Mouse (Mus musculus): ENCODE results near the gene Rapsn. TPM values are rescaled to one million over a fixed set of nuclear protein-coding genes. Genes with fewer than 3 reads are reported as not detected.
A peak's percentile ranks its signal among the peaks of the same experiment; 100 is the strongest.

Rapsn gene
- polyA plus RNA-seq, 2 experiments, result 0.55 to 1.1 TPM

GRCm38 (mm10) chr2:91082844-91083243, 47.4 kb downstream of the Rapsn start:
- Histone ChIP-seq H3K4me1 (replicated peaks; ENCODE audit: control insufficient read depth in 2 of 2, insufficient read depth in 2 of 2, low read length in 1 of 2) (peaks cover 2 to 11% of the 10 kb centered on the region in 2 experiments; a peak in 2 of 4 replicates), H3K27ac (no peak overlapping the region), H3K9ac (replicated peaks) (no peak overlapping the region), H3K9me3 (ENCODE audit: control insufficient read depth, low read length) (no peaks in the 10 kb centered on the region), H3K4me3 (ENCODE audit: insufficient read depth in 1 of 2, low read depth in 2 of 2, low read length in 2 of 2) (no peak overlapping the region; a peak in 1 of 4 replicates), H3K27me3 (ENCODE audit: control insufficient read depth, insufficient read depth, low read length) (no peaks in the 10 kb centered on the region), H3K36me3 (replicated peaks; ENCODE audit: control insufficient read depth, insufficient read depth, low read depth) (no peaks in the 10 kb centered on the region), H3K4me2 (ENCODE audit: low read depth) (peak overlapping the region; percentile 27)
- WGBS (ENCODE audit: insufficient replicate concordance), result 19% methylated on average over 11 of the region's 11 CpGs
- TF ChIP-seq CTCF (IDR thresholded peaks at IDR 0.05; ENCODE audit: low read depth), result no peak
- no peak for TF ChIP-seq EP300 (IDR thresholded peaks at IDR 0.05; ENCODE audit: low read depth)
- ATAC-seq (ENCODE audit: insufficient read depth) (peak; percentile 56; the same call in 1 of the 2 replicates), DNase-seq (ENCODE audit: low read depth in 3 of 3, low spot score in 3 of 3) (peak in 1 of 3 experiments; percentile 44)

- no peaks in the 10 kb centered on the region for H3K27me3 ChIP-seq (ENCODE audit: control insufficient read depth, insufficient read depth, low read length)
- no peaks in the 10 kb centered on the region for H3K36me3 ChIP-seq (replicated peaks; ENCODE audit: control insufficient read depth, insufficient read depth, low read depth)
- H3K9me3 ChIP-seq (ENCODE audit: control insufficient read depth, low read length), result no peaks in the 10 kb centered on the region
- WGBS (ENCODE audit: insufficient replicate concordance), result 11% methylated on average over 1 of the region's 1 CpGs
- H3K4me2 ChIP-seq (ENCODE audit: low read depth), result no peak overlapping the region; the same call in 1 of the 2 replicates
- ATAC-seq (ENCODE audit: insufficient read depth) (no peak), DNase-seq (ENCODE audit: low read depth in 3 of 3, low spot score in 3 of 3) (no peak)
- H3K9ac ChIP-seq (replicated peaks), result no peak overlapping the region
- H3K4me3 ChIP-seq (ENCODE audit: insufficient read depth in 1 of 2, low read depth in 2 of 2, low read length in 2 of 2), result no peak overlapping the region
- H3K27ac ChIP-seq, result no peak overlapping the region
- TF ChIP-seq CTCF (IDR thresholded peaks at IDR 0.05; ENCODE audit: low read depth), result no peak
- no peak for TF ChIP-seq EP300 (IDR thresholded peaks at IDR 0.05; ENCODE audit: low read depth)
- peaks cover 2 to 11% of the 10 kb centered on the region in 2 experiments; a peak in 2 of 4 replicates for H3K4me1 ChIP-seq (replicated peaks; ENCODE audit: control insufficient read depth in 2 of 2, insufficient read depth in 2 of 2, low read length in 1 of 2)
Measured at GRCm38 (mm10) chr2:91083366-91083940, 48.0 kb downstream of the Rapsn start.

- H3K9ac ChIP-seq (replicated peaks), result no peak overlapping the region
- no peak overlapping the region for H3K4me3 ChIP-seq (ENCODE audit: insufficient read depth in 1 of 2, low read depth in 2 of 2, low read length in 2 of 2)
- TF ChIP-seq EP300 (IDR thresholded peaks at IDR 0.05; ENCODE audit: low read depth) (no peak), CTCF (IDR thresholded peaks at IDR 0.05; ENCODE audit: low read depth) (no peak)
- no peaks in the 10 kb centered on the region for H3K9me3 ChIP-seq (ENCODE audit: control insufficient read depth, low read length)
- peaks cover 2 to 15% of the 10 kb centered on the region in 2 experiments; a peak in 2 of 4 replicates for H3K4me1 ChIP-seq (replicated peaks; ENCODE audit: control insufficient read depth in 2 of 2, insufficient read depth in 2 of 2, low read length in 1 of 2)
- 53% methylated on average over 15 of the region's 15 CpGs for WGBS (ENCODE audit: insufficient replicate concordance)
- H3K27me3 ChIP-seq (ENCODE audit: control insufficient read depth, insufficient read depth, low read length), result no peaks in the 10 kb centered on the region
- H3K36me3 ChIP-seq (replicated peaks; ENCODE audit: control insufficient read depth, insufficient read depth, low read depth), result no peaks in the 10 kb centered on the region
- DNase-seq (ENCODE audit: low read depth in 3 of 3, low spot score in 3 of 3), result no peak
- H3K4me2 ChIP-seq (ENCODE audit: low read depth), result peak overlapping the region; percentile 4; the same call in 1 of the 2 replicates
- H3K27ac ChIP-seq, result no peak overlapping the region
- ATAC-seq (ENCODE audit: insufficient read depth), result no peak
Measured at GRCm38 (mm10) chr2:91084179-91084820, 48.9 kb downstream of the Rapsn start.

- no peaks in the 10 kb centered on the region for H3K9me3 ChIP-seq (ENCODE audit: control insufficient read depth, low read length)
- H3K4me1 ChIP-seq (replicated peaks; ENCODE audit: control insufficient read depth in 2 of 2, insufficient read depth in 2 of 2, low read length in 1 of 2), result peaks cover 2 to 17% of the 10 kb centered on the region in 2 experiments; a peak in 2 of 4 replicates
- DNase-seq (ENCODE audit: low read depth in 3 of 3, low spot score in 3 of 3) (no peak), ATAC-seq (ENCODE audit: insufficient read depth) (no peak)
- no peak for TF ChIP-seq EP300 (IDR thresholded peaks at IDR 0.05; ENCODE audit: low read depth)
- no peak for TF ChIP-seq CTCF (IDR thresholded peaks at IDR 0.05; ENCODE audit: low read depth)
- H3K27me3 ChIP-seq (ENCODE audit: control insufficient read depth, insufficient read depth, low read length), result no peaks in the 10 kb centered on the region
- no peak overlapping the region for H3K4me2 ChIP-seq (ENCODE audit: low read depth)
- no peaks in the 10 kb centered on the region for H3K36me3 ChIP-seq (replicated peaks; ENCODE audit: control insufficient read depth, insufficient read depth, low read depth)
- H3K27ac ChIP-seq, result no peak overlapping the region
- H3K4me3 ChIP-seq (ENCODE audit: insufficient read depth in 1 of 2, low read depth in 2 of 2, low read length in 2 of 2), result no peak overlapping the region
- 72% methylated on average over 14 of the region's 14 CpGs for WGBS (ENCODE audit: insufficient replicate concordance)
- no peak overlapping the region for H3K9ac ChIP-seq (replicated peaks)
Measured at GRCm38 (mm10) chr2:91085494-91086391, 50.3 kb downstream of the Rapsn start.
